Mouse (Mus musculus) megakaryocyte, embryonic 14.5 days (primary cell): Measurements from ENCODE around the gene Naa16.

ENCODE experiments used
- FLI1 ChIP-seq: IDR thresholded peaks from 2 replicates; pipeline ENCODE4 v1.6.1; 2012; ENCODE audit warnings: low read length, inconsistent platforms, mixed read lengths
- GATA1 ChIP-seq: IDR thresholded peaks from 3 replicates; pipeline ENCODE4 v1.6.1; 2012; ENCODE audit warnings: mixed read lengths, low read length, inconsistent platforms, borderline replicate concordance

GRCm38 (mm10) chr14:79294950-79295349 lies 95.6 kb downstream of the Naa16 start:
- TF ChIP-seq GATA1 (no peak), FLI1 (no peak)
